Mouse (Mus musculus): ENCODE data around the gene 1700030J22Rik.

1700030J22Rik gene

GRCm38 (mm10) chr8:116978631-116979256 lies at the start of gene 1700030J22Rik:
TSS of gene 1700030J22Rik (minus strand) at chr8:116978959.
- DNase-seq (ENCODE audit: low spot score in 2 of 2), result peak; percentile 96 to 99

DNA sequence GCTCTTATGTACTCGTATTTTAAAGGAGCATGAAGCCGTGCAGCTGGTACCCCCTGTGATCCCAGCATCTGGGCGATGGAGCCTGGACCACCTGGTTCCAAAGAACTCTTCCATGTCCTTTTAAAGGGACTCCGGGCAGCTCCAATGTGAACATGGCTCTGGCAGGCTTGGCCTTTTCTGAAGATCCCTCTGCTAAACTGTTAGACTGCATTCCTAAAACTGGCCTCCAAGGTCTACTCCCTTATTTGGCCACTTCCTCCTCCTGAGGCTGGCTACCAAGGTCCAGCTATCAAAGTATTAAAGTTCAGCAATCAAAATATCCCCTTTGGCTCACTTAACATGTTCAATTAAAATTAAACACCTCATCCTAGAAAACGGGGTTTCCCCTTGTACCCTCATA lies 48.8 kb upstream of the 1700030J22Rik start:
- no peak for DNase-seq (ENCODE audit: low spot score in 2 of 2)

DNA sequence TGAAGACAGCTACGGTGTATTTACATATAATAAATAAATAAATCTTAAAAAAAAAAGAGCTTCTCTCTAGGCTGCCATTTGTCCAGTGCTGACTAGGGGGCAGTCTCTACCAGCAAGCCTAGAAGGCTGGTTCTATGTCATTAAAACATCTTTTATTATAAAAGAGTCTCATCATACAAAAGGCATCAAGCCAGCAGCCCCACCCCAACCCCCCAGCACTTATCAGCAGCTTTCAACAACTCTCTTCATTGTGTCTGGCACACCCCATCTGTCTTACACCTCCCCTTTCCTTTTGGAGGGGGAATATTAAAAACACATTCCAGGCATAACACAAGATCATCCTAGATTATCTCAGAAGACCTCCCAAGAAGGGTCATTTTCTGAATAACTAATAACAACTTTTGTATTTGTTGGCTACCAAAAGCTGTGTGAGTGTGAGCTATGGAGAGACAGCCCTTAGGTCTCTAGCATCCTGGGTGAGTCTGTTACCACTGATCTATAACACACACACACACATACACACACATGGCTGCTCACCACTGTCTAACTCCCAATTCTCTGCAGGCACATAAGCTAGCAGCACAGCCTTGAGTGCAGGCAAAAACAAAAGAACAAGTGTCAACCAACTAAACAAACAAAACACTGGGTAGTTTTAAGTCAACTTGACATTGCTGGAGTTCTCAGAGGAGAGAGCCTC lies 43.7 kb upstream of the 1700030J22Rik start:
- DNase-seq (ENCODE audit: low spot score in 2 of 2), result no peak

- no peak for DNase-seq (ENCODE audit: low spot score in 2 of 2)
Measured at GRCm38 (mm10) chr8:117019323-117020275, 40.8 kb upstream of the 1700030J22Rik start.

DNA sequence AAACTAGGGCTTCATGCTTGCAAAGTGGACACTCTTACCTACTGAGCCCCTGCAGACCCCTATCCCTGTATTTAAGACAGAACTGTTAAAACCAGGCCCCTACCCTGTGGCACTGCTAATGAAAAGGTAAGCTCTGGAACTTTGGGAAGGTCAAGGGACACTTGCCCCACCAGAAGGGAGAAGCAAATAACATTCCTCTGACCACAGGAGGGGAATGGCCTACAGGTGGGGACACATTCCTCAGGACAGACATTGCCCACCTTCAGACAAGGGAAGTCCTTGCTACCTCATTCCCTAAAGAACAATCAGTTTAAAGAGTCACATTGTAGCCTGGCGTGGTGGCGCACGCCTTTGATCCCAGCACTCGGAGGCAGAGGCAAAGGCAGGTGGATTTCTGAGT lies 39.1 kb upstream of the 1700030J22Rik start:
- DNase-seq (ENCODE audit: low spot score in 2 of 2), result no peak

DNA sequence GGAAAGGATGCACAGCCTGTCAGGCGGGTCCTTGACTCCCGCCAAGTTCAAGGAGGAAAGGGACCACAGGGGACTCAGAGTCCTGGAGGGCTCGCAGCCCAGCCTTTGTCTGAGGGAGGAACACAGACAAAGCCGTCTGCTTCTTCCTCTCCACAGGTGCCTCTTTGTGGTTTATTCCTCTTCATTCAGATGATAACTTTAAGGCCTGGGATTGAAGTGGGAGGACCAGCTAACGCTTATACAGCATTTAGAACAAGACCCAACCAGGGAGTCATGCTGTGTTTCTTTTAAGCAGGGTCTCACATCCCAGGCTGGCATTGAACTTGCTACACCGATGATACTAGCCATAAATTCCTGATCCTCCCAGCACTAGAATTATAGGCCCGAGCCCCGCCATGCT lies 38.2 kb upstream of the 1700030J22Rik start:
- DNase-seq (ENCODE audit: low spot score in 2 of 2), result no peak

DNA sequence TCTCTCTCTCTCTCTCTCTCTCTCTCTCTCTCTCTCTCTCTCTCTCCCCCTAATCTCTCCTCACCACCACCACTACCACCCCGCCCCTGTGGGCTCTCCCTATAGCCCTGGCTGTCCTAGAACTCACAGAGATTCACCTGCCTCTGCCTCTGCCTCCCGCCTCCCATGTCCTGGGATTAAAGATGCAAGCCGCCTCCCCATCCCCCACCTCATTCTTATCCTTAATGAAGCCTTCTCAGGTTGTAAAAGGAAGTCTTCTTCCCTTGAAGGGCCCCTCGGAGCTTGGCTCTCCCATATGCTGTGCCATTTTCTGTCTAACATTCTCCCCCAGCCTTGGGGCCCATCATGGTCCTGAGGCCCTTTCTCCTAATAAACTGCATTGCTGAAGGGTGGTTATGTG lies 36.9 kb upstream of the 1700030J22Rik start:
- no peak for DNase-seq (ENCODE audit: low spot score in 2 of 2)

GRCm38 (mm10) chr8:117011366-117011765 lies 32.6 kb upstream of the 1700030J22Rik start:
- DNase-seq (ENCODE audit: low spot score in 2 of 2), result no peak

DNA sequence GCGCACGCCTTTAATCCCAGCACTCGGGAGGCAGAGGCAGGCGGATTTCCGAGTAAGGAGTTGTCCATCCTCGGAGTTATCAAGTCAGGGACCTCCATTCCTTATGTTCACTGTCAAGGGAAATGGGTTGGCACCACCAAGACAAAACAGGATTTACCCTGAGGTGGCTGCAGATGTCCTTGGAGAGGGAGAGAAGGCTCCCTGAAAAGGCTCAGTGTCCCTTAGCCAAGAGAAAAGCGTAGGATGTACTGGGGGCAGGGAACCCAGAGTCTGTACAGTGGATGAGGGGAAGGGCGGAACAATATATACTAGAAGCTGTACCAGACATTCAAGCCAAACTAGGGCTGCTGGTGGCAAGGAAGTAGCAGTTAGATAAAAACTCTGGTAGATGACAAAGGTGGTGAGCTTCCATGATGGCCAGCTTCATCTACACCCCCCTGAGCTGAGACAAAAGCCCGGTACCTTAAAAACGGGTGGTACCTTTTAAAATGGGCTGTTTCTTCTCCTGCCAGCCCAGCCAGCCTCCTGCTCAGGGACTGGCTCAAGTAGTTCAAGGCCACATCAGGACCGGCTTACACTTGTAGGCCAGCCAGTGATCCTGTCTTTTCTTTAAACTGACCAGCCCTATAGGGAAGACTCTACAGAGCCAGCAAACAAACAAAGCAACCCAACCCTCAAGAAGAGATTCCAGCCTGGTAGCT lies 15.4 kb upstream of the 1700030J22Rik start:
- no peak for DNase-seq (ENCODE audit: low spot score in 2 of 2)

GRCm38 (mm10) chr8:116993095-116993867 lies 14.5 kb upstream of the 1700030J22Rik start, which contains the start of gene Gcsh:
TSS of gene Gcsh (minus strand) at chr8:116993537.
- peak; percentile 99 for DNase-seq (ENCODE audit: low spot score in 2 of 2)

DNA sequence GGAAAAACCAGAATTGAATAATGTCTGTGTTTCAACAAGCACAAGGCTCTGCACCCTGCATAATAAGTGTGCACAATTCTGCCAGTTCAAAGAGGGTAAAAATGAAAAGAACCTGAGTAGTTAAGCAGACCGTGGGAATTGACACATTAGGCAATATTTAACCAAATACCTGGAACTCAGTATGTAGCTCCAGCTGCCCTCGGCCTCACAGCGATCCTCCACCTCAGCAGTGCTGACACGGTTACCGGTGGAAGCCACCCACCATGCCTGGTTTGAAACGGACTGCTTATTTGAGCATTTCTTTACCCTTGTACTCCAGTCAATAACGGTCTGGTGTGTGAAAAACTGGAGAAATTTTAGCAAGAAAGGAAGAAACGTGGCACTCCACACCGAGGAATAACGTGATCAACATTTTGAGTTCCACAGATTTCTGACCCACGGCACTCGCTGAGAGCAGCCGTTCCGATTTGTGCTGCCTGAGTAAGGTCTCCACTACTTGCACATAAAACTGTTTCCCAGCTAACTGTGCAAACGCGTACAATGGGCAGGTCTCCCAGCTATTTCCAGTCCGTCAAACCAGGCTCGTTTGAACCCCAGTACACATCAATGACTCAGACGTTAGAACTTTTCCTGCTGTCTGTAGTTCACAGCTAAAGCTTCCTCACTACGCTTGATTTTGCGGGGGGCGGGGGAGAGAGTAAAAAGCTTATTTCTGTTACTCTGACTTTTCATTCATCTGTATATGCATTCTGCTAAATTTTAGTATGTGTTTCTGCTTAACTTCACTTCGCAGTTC lies 13.6 kb upstream of the 1700030J22Rik start:
- DNase-seq (ENCODE audit: low spot score in 2 of 2), result peak in 1 of 2 experiments; percentile 8

DNA sequence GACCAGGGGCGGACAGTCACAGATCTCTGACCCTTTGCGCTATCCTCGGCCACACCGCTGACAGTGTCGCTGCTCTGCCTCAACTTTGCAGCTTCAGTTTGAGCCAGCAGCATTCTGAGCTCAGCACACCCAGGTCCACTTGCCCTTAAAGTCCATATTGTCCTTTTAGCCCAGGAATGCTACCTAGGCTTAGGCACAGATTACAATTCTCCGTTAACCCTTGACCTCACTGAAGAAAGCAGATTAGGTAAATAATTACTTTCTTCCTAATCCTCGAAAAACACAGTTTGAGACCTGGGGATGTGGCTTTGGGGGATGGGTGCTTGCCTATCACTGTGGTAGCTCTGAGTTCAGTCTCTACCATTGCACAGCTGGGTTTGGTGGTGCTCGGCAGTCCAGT lies 12.5 kb upstream of the 1700030J22Rik start:
- no peak for DNase-seq (ENCODE audit: low spot score in 2 of 2)

DNA sequence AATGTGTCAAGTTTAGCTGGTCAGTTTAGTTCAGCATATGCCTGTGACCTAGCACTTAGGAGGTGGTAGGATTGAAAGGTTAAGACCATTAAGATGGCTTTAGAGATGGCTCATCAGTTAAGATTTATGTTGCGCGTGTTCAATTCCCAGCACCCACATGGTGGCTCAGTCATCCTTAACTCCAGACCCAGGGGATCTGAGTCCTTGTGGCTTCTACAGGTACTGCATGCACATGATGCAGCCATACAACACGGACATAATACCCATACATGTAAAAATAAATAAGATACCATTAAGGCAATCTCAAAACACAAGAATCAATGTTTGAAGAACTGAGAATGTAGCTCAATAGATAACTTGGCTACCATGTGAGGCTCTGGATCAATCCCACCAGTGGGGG lies 11.1 kb upstream of the 1700030J22Rik start:
- DNase-seq (ENCODE audit: low spot score in 2 of 2), result no peak

GRCm38 (mm10) chr8:116980117-116980516 lies 1.4 kb upstream of the 1700030J22Rik start:
- peak; percentile 12 to 13 for DNase-seq (ENCODE audit: low spot score in 2 of 2)

GRCm38 (mm10) chr8:116978052-116978451 lies 707 bp downstream of the 1700030J22Rik start:
- no peak for DNase-seq (ENCODE audit: low spot score in 2 of 2)

- no peak for DNase-seq (ENCODE audit: low spot score in 2 of 2)
Measured at GRCm38 (mm10) chr8:116975606-116976005, 3.2 kb downstream of the 1700030J22Rik start.

- no peak for DNase-seq (ENCODE audit: low spot score in 2 of 2)
Measured at GRCm38 (mm10) chr8:116975066-116975465, 3.7 kb downstream of the 1700030J22Rik start.

GRCm38 (mm10) chr8:116969531-116969930 lies 9.2 kb downstream of the 1700030J22Rik start:
- no peak for DNase-seq (ENCODE audit: low spot score in 2 of 2)

DNA sequence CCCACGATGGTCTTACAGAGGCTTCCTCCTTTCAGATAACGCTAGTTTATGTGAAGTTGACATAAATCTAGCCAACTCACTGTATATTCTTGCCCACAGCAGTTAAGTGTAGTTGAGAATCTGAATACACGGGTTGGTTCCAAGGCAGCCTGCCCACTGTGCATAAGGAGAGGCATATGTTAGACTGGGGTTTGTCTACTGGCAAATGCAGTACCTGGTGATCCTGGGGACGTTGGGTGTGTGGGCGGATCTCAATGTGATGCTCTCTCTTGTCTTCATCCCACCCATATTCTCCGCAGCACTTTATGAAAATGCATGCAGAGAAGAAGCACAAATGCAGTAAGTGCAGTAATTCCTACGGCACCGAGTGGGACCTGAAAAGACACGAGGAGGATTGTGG lies 24.3 kb downstream of the 1700030J22Rik start:
- DNase-seq (ENCODE audit: low spot score in 2 of 2), result no peak

DNA sequence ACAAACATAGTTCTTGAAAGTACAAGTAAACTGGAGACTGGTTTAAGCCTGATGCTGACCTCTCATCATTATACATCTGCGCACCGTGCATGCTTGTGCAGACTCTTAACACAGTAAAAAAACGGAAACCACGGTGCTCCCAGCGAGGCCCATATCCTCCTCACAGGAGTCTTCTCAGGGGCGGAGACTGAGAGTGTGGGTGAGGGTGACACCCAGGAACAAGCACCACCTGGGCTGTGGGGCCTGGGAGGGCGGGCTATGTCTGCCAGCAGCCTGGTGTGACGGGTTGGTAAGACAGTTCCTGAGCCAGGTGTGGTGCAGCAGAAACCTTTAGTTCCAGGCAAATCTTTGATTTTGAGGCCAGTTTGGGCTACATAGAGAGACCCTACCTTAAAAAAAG lies 26.3 kb downstream of the 1700030J22Rik start:
- no peak for DNase-seq (ENCODE audit: low spot score in 2 of 2)

Data from urinary bladder, adult 18-20 months (tissue).